Mouse (Mus musculus): ENCODE measurements around the gene Fem1b.

DNA sequence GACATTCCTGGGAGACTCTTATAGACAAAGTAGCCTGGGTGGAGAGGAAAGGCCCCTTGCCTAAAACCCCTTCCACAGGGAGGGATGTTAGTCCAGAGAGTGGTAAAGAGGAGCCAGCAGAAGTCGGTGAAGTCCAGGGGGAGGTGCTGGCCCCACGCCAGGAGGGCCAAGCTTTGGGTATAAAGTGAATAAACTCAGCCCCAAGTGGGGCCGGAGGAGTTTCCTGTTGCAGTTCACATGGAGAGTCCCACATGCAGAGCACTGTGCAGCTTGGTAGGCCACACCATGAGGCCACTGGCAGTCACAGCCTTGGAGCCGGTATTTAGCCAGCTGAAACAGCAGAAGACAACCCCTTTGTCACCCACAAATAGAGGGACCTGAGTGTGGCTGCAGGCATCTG lies 42.7 kb upstream of the Fem1b start:
- TF ChIP-seq GATA1 (IDR thresholded peaks at IDR 0.05; ENCODE audit: borderline replicate concordance, low read length) = no peak
- no peak for TF ChIP-seq FLI1 (IDR thresholded peaks at IDR 0.05; ENCODE audit: low read length)

Measured in megakaryocyte, embryonic 14.5 days (primary cell).